Mouse (Mus musculus) thymus, postnatal 25 days (tissue): ENCODE measurements around the gene H60b.
"Not testable (repeated sequence)": the region's sequence is repeated elsewhere in the genome, so short reads cannot be mapped to it uniquely, and the experiment has no call there.

ENCODE experiments used
- DNase-seq: peaks from one replicate; pipeline ENCODE4 v3.0.0; 2022

Gene H60b

GRCm38 (mm10) chr10:22158310-22158999, at the start of gene H60b, which contains the start of gene Raet1e:
TSS of gene H60b (plus strand) at chr10:22158586.
TSS of gene Raet1e (plus strand) at chr10:22158569.
- not testable (repeated sequence) for DNase-seq

GRCm38 (mm10) chr10:22140665-22141280, 17.6 kb upstream of the H60b start:
- DNase-seq, result peak; percentile 51

- DNase-seq, result not testable (repeated sequence)
Observed at GRCm38 (mm10) chr10:22142194-22142593, 16.2 kb upstream of the H60b start.

- DNase-seq, result no peak
Observed at GRCm38 (mm10) chr10:22142926-22143325, 15.5 kb upstream of the H60b start.

GRCm38 (mm10) chr10:22148441-22149072, 9.8 kb upstream of the H60b start:
- peak; percentile 80 for DNase-seq

- DNase-seq, result no peak
Observed at GRCm38 (mm10) chr10:22149073-22149690, 9.2 kb upstream of the H60b start, which contains the start of gene E030030I06Rik. TSS of gene E030030I06Rik (minus strand) at chr10:22149270.

GRCm38 (mm10) chr10:22149691-22150465, 8.5 kb upstream of the H60b start:
- peak; percentile 21 for DNase-seq

- peak; percentile 30 for DNase-seq
Observed at GRCm38 (mm10) chr10:22150593-22150992, 7.8 kb upstream of the H60b start.

GRCm38 (mm10) chr10:22151056-22151862, 7.1 kb upstream of the H60b start:
- peak; percentile 16 for DNase-seq

GRCm38 (mm10) chr10:22151863-22152640, 6.3 kb upstream of the H60b start:
- DNase-seq, result peak; percentile 10

- DNase-seq, result not testable (repeated sequence)
Observed at GRCm38 (mm10) chr10:22153147-22153690, 5.2 kb upstream of the H60b start.

- DNase-seq, result not testable (repeated sequence)
Observed at GRCm38 (mm10) chr10:22154127-22154526, 4.3 kb upstream of the H60b start.

GRCm38 (mm10) chr10:22154871-22155799, 3.3 kb upstream of the H60b start:
- DNase-seq, result no peak

GRCm38 (mm10) chr10:22159131-22159561, 760 bp downstream of the H60b start:
- no peak for DNase-seq

- DNase-seq, result no peak
Observed at GRCm38 (mm10) chr10:22159581-22160140, 1.3 kb downstream of the H60b start.

- not testable (repeated sequence) for DNase-seq
Observed at GRCm38 (mm10) chr10:22163279-22163678, 4.9 kb downstream of the H60b start.

GRCm38 (mm10) chr10:22163705-22164583, 5.6 kb downstream of the H60b start:
- DNase-seq, result peak; percentile 75
